Mouse (Mus musculus) lung, adult 2 months (tissue): ENCODE measurements around the gene Exoc5.

Experiments
- CTCF ChIP-seq: fragments of 200-500 bp; IDR thresholded peaks from 2 replicates; pipeline ENCODE4 v1.5.1; 2011; ENCODE audit warnings: mild to moderate bottlenecking, low read length, control low read depth; ENCODE audit not compliant: insufficient read depth
- POLR2A ChIP-seq: fragments of 200-500 bp; IDR thresholded peaks from 2 replicates; pipeline ENCODE4 v1.6.1; 2011; ENCODE audit warnings: low read depth, mild to moderate bottlenecking, control low read depth, low read length, borderline replicate concordance; ENCODE audit errors: extremely low read depth

GRCm38 (mm10) chr14:48989831-48990230 lies 76.6 kb downstream of the Exoc5 start:
- no peak for TF ChIP-seq CTCF
- no peak for TF ChIP-seq POLR2A
